Mouse (Mus musculus) kidney, embryonic 14.5 days (tissue): ENCODE data around the gene Cldn12. TPM values are rescaled to one million over a fixed set of nuclear protein-coding genes. Genes with fewer than 3 reads are reported as not detected.

Source experiments
- ATAC-seq: fragments of 200-750 bp; cut with Nextera tagmentation; 2 replicates; pipeline ENCODE4 v1.8.0; 2017; ENCODE audit warnings: moderate number of reproducible peaks, mild to moderate bottlenecking, moderate TSS enrichment, moderate library complexity; ENCODE audit not compliant: low FRiP score, low TSS enrichment
- H3K27ac ChIP-seq: fragments of 300-500 bp; sonication (generic); 2 replicates; pipeline ENCODE4 v1.5.1; 2014; ENCODE audit warnings: low read depth, mild to moderate bottlenecking, low read length, moderate library complexity, mixed read lengths
- H3K27me3 ChIP-seq: fragments of 300-500 bp; sonication (generic); 2 replicates; pipeline ENCODE4 v1.6.1; 2014; ENCODE audit warnings: mild to moderate bottlenecking, low read length; ENCODE audit not compliant: control insufficient read depth, insufficient read depth
- H3K36me3 ChIP-seq: fragments of 300-500 bp; sonication (generic); 2 replicates; pipeline ENCODE4 v1.6.1; 2014; ENCODE audit warnings: low read length, mixed read lengths; ENCODE audit not compliant: control insufficient read depth, insufficient read depth
- H3K4me1 ChIP-seq: fragments of 300-500 bp; sonication (generic); 2 replicates; pipeline ENCODE4 v1.6.1; 2014; ENCODE audit warnings: low read length, mixed read lengths; ENCODE audit not compliant: control insufficient read depth, insufficient read depth
- H3K4me2 ChIP-seq: fragments of 300-500 bp; sonication (generic); replicated peaks from 2 replicates; pipeline ENCODE4 v1.6.1; 2014; ENCODE audit warnings: low read depth, mild to moderate bottlenecking, low read length
- H3K4me3 ChIP-seq: fragments of 300-500 bp; sonication (generic); 2 replicates; pipeline ENCODE4 v1.5.1; 2014; ENCODE audit warnings: mild to moderate bottlenecking, low read length
- H3K9ac ChIP-seq: fragments of 300-500 bp; sonication (generic); 2 replicates; pipeline ENCODE4 v1.6.1; 2014; ENCODE audit warnings: low read depth, mild to moderate bottlenecking, low read length, moderate library complexity
- H3K9me3 ChIP-seq: fragments of 300-500 bp; sonication (generic); 2 replicates; pipeline ENCODE4 v1.6.1; 2016; ENCODE audit warnings: low read length; ENCODE audit not compliant: control insufficient read depth
- WGBS: fragments of 180-500 bp; shearing (Covaris S2); extraction: QIAGEN DNeasy Blood & Tissue Kit; methylation state at CpG from one replicate; pipeline ENCODE4 v1.1.7; 2014; 5-methylcytosine and 5-hydroxymethylcytosine counted together
- polyA plus RNA-seq: library from polyadenylated mRNA; unstranded; fragments of >200 nt; fragmentation: Nextera tagmentation; extraction: Ambion mirVana; gene quantifications from 2 replicates; pipeline ENCODE4 v1.2.1, GENCODE M21; 2014

Gene Cldn12
- polyA plus RNA-seq, 1 experiment from 2014 or later = 32.7 TPM

GRCm38 (mm10) chr5:5479043-5479442, 35.7 kb downstream of the Cldn12 start, which contains the start of gene 1700015F17Rik:
Gene 1700015F17Rik, minus strand, starts transcription at chr5:5479143.
- 92% methylated on average over 6 of the region's 6 CpGs for WGBS
- H3K27ac ChIP-seq = no peak within 1 kb of the TSS
- no peak within 1 kb of the TSS for H3K4me3 ChIP-seq
- ATAC-seq = no peak
- no peak within 1 kb of the TSS for H3K9ac ChIP-seq
- no peaks in the 10 kb centered on the region for H3K27me3 ChIP-seq
- no peak within 1 kb of the TSS for H3K4me2 ChIP-seq
- no peaks in the 10 kb centered on the region for H3K9me3 ChIP-seq
- no peaks in the 10 kb centered on the region for H3K36me3 ChIP-seq
- no peaks in the 10 kb centered on the region for H3K4me1 ChIP-seq

- H3K4me3 ChIP-seq = no peak overlapping the region
- no peak; the same call in 1 of the 2 replicates for ATAC-seq
- WGBS = 73% methylated on average over 4 of the region's 4 CpGs
- H3K9ac ChIP-seq = no peak overlapping the region
- no peaks in the 10 kb centered on the region for H3K27me3 ChIP-seq
- H3K36me3 ChIP-seq = no peaks in the 10 kb centered on the region
- no peak overlapping the region for H3K27ac ChIP-seq
- H3K9me3 ChIP-seq = no peaks in the 10 kb centered on the region
- H3K4me2 ChIP-seq = no peak overlapping the region
- no peaks in the 10 kb centered on the region for H3K4me1 ChIP-seq
Observed at GRCm38 (mm10) chr5:5476133-5476532, 38.6 kb downstream of the Cldn12 start.

DNA sequence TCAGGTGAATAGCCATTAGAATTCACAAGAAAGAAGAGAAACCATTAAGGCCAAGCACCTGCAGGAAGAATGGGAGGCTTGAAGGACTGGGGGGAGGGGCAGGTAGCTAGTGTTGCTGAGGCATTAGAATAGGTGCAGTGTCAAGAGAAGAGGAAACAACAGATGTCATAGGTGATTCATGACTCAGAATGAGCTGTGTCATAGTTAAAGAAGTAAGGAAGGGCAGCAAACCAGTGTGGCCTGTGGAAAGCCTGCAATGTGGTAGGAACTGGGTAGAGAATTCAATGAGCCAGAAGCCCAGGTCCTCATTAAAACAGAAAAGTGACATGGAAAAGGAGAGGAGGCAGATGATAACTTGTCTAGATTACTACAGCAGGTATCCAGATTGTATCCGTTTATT, 49.5 kb downstream of the Cldn12 start:
- no peak overlapping the region for H3K9ac ChIP-seq
- WGBS = 82% methylated on average over 1 of the region's 1 CpGs
- no peak for ATAC-seq
- no peak overlapping the region for H3K27ac ChIP-seq
- H3K9me3 ChIP-seq = no peaks in the 10 kb centered on the region
- H3K4me2 ChIP-seq = no peak overlapping the region
- no peaks in the 10 kb centered on the region for H3K4me1 ChIP-seq
- no peak overlapping the region for H3K4me3 ChIP-seq
- H3K27me3 ChIP-seq = no peaks in the 10 kb centered on the region
- H3K36me3 ChIP-seq = no peaks in the 10 kb centered on the region

Other genes starting within 250 kb of the Cldn12 start
- 12.7 and 18.9 TPM in 2 replicates for gene Cdk14, start 94.6 kb downstream of the Cldn12 start, polyA plus RNA-seq
- gene 1700015F17Rik, start 35.8 kb downstream of the Cldn12 start, polyA plus RNA-seq = not detected in 2 replicates
- 35.5 and 39.7 TPM in 2 replicates for gene Gtpbp10, start 44.6 kb upstream of the Cldn12 start, polyA plus RNA-seq
- 0.36 and 0.39 TPM in 2 replicates for gene Gm8773, start 58.8 kb upstream of the Cldn12 start, polyA plus RNA-seq
- gene Cfap69, start 149.3 kb upstream of the Cldn12 start, polyA plus RNA-seq = 1.5 and 5.5 TPM in 2 replicates
- gene Steap2, start 179.6 kb upstream of the Cldn12 start, polyA plus RNA-seq = 15.6 and 23.8 TPM in 2 replicates
- gene Steap1, start 234.4 kb upstream of the Cldn12 start, polyA plus RNA-seq = 9.9 and 10.3 TPM in 2 replicates